Mouse (Mus musculus): ENCODE results near the gene Ppp2r5a. TPM values are rescaled to one million over a fixed set of nuclear protein-coding genes. Genes with fewer than 3 reads are reported as not detected.

The Ppp2r5a gene
- total RNA-seq, 4 experiments from 2014 or later, result 65.1 to 76.6 (median 70.6) TPM

- no peak for DNase-seq (ENCODE audit: low spot score in 2 of 2)
Measured at GRCm38 (mm10) chr1:191328019-191328441, 75.0 kb downstream of the Ppp2r5a start.

GRCm38 (mm10) chr1:191327258-191327657 lies 75.8 kb downstream of the Ppp2r5a start:
- no peak for DNase-seq (ENCODE audit: low spot score in 2 of 2)

GRCm38 (mm10) chr1:191326233-191326882 lies 76.7 kb downstream of the Ppp2r5a start:
- no peak for DNase-seq (ENCODE audit: low spot score in 2 of 2)

GRCm38 (mm10) chr1:191325726-191326232 lies 77.3 kb downstream of the Ppp2r5a start, which contains the start of gene Tmem206:
Gene Tmem206, plus strand, starts transcription at chr1:191325912.
- DNase-seq (ENCODE audit: low spot score in 2 of 2), result peak; percentile 89 to 94

- no peak for DNase-seq (ENCODE audit: low spot score in 2 of 2)
Measured at GRCm38 (mm10) chr1:191324733-191325590, 78.1 kb downstream of the Ppp2r5a start.

- no peak for DNase-seq (ENCODE audit: low spot score in 2 of 2)
Measured at GRCm38 (mm10) chr1:191323381-191323780, 79.7 kb downstream of the Ppp2r5a start.

GRCm38 (mm10) chr1:191318686-191319085 lies 84.4 kb downstream of the Ppp2r5a start:
- DNase-seq (ENCODE audit: low spot score in 2 of 2), result no peak

- peak in 1 of 2 experiments; percentile 66 for DNase-seq (ENCODE audit: low spot score in 2 of 2)
Measured at GRCm38 (mm10) chr1:191317591-191318196, 85.4 kb downstream of the Ppp2r5a start, which contains the start of gene Nenf. Gene Nenf, minus strand, starts transcription at chr1:191318194.

- DNase-seq (ENCODE audit: low spot score in 2 of 2), result no peak
Measured at GRCm38 (mm10) chr1:191316818-191317217, 86.3 kb downstream of the Ppp2r5a start.

GRCm38 (mm10) chr1:191313926-191314325 lies 89.1 kb downstream of the Ppp2r5a start:
- DNase-seq (ENCODE audit: low spot score in 2 of 2), result no peak

GRCm38 (mm10) chr1:191313158-191313557 lies 89.9 kb downstream of the Ppp2r5a start:
- no peak for DNase-seq (ENCODE audit: low spot score in 2 of 2)

GRCm38 (mm10) chr1:191312513-191312941 lies 90.5 kb downstream of the Ppp2r5a start:
- DNase-seq (ENCODE audit: low spot score in 2 of 2), result peak; percentile 57 to 84

GRCm38 (mm10) chr1:191311296-191311898 lies 91.7 kb downstream of the Ppp2r5a start:
- no peak for DNase-seq (ENCODE audit: low spot score in 2 of 2)

GRCm38 (mm10) chr1:191307766-191308455 lies 95.2 kb downstream of the Ppp2r5a start:
- DNase-seq (ENCODE audit: low spot score in 2 of 2), result no peak

- no peak for DNase-seq (ENCODE audit: low spot score in 2 of 2)
Measured at GRCm38 (mm10) chr1:191306316-191306715, 96.8 kb downstream of the Ppp2r5a start.

- DNase-seq (ENCODE audit: low spot score in 2 of 2), result no peak
Measured at GRCm38 (mm10) chr1:191305610-191306009, 97.5 kb downstream of the Ppp2r5a start.

GRCm38 (mm10) chr1:191304216-191304615 lies 98.9 kb downstream of the Ppp2r5a start:
- DNase-seq (ENCODE audit: low spot score in 2 of 2), result no peak

GRCm38 (mm10) chr1:191303736-191304135 lies 99.3 kb downstream of the Ppp2r5a start:
- no peak for DNase-seq (ENCODE audit: low spot score in 2 of 2)
